Mouse (Mus musculus): Measurements from ENCODE around the gene Ppia. TPM values are rescaled to one million over a fixed set of nuclear protein-coding genes. Genes with fewer than 3 reads are reported as not detected.

The Ppia gene
- polyA plus RNA-seq, 1 experiment from 2014 or later, result 4,786 TPM

DNA sequence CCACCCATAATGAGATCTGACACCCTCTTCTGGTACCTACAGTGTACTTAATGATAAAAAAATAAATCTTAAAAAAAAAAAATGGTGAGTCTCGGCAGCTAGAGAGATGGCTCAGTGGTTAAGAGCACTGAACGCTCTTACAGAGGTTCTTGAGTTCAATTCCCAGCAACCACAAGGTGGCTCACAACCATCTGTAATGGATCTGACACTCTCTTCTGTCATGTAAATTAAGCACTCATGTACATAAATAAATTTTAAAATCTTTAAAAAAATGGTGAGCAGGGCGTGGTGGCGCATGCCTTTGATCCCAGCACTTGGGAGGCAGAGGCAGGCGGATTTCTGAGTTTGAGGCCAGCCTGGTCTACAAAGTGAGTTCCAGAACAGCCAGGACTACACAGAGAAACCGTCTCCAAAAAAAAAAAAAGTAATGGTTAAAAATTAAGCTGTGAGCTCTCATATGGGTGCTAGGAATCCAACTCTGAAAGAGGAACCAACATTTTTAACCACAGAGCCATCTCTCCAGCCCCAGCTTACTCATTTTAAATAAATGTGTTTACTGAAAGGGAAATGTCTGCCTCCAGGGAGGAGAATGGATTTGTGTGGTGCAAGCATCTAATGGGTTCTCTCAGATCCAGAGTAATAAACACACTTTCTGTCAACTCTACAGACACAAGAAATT lies 48.1 kb downstream of the Ppia start:
- no peaks in the 10 kb centered on the region; the same call in none of the 2 replicates for H3K36me3 ChIP-seq (ENCODE audit: control insufficient read depth, insufficient read depth, low read length)
- H3K27me3 ChIP-seq (ENCODE audit: control insufficient read depth, insufficient read depth, low read length), result no peaks in the 10 kb centered on the region
- no peak for TF ChIP-seq CTCF (IDR thresholded peaks at IDR 0.05; ENCODE audit: low read depth)
- no peak for TF ChIP-seq EP300 (optimal IDR thresholded peaks at IDR 0.05)
- no peak overlapping the region for H3K9ac ChIP-seq (ENCODE audit: low read length)
- no peaks in the 10 kb centered on the region for H3K4me1 ChIP-seq (replicated peaks; ENCODE audit: control insufficient read depth, insufficient read depth)
- WGBS, result 85% methylated on average over 6 of the region's 6 CpGs
- ATAC-seq (ENCODE audit: low FRiP score, low TSS enrichment) (no peak), DNase-seq (ENCODE audit: low spot score) (no peak)
- no peaks in the 10 kb centered on the region for H3K9me3 ChIP-seq (ENCODE audit: control insufficient read depth, low read length)
- no peak overlapping the region for H3K27ac ChIP-seq (replicated peaks)
- no peak overlapping the region for H3K4me2 ChIP-seq (replicated peaks; ENCODE audit: low read depth)
- no peak overlapping the region for H3K4me3 ChIP-seq (ENCODE audit: low read depth, low read length)

DNA sequence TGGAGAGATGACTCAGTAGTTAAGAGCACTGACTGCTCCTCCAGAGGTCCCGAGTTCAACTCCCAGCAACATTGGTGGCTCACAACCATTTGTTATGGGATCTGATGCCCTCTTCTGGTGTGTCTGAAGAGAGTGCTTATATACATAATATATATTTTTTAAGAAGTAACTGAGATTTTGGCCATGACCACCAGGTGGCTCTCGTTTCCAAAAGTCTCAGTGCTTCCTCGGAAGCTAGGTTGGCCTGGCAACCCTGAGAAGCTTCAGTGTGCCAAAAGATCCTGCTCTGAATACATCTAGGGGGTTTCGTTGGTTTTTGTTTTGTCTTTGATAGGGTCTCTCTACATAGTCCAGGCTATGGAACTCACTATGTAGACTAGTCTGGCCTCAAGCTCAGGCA lies 49.9 kb downstream of the Ppia start:
- H3K27me3 ChIP-seq (ENCODE audit: control insufficient read depth, insufficient read depth, low read length), result no peaks in the 10 kb centered on the region
- 26% methylated on average over 4 of the region's 4 CpGs for WGBS
- H3K9ac ChIP-seq (ENCODE audit: low read length), result no peak overlapping the region
- no peak overlapping the region for H3K27ac ChIP-seq (replicated peaks)
- DNase-seq (ENCODE audit: low spot score), result peak; percentile 77
- ATAC-seq (ENCODE audit: low FRiP score, low TSS enrichment), result peak; percentile 68
- H3K36me3 ChIP-seq (ENCODE audit: control insufficient read depth, insufficient read depth, low read length), result no peaks in the 10 kb centered on the region; the same call in none of the 2 replicates
- H3K9me3 ChIP-seq (ENCODE audit: control insufficient read depth, low read length), result no peaks in the 10 kb centered on the region
- no peak overlapping the region for H3K4me3 ChIP-seq (ENCODE audit: low read depth, low read length)
- TF ChIP-seq CTCF (IDR thresholded peaks at IDR 0.05; ENCODE audit: low read depth) (peak; percentile 78), EP300 (optimal IDR thresholded peaks at IDR 0.05) (no peak)
- no peaks in the 10 kb centered on the region for H3K4me1 ChIP-seq (replicated peaks; ENCODE audit: control insufficient read depth, insufficient read depth)
- no peak overlapping the region for H3K4me2 ChIP-seq (replicated peaks; ENCODE audit: low read depth)

DNA sequence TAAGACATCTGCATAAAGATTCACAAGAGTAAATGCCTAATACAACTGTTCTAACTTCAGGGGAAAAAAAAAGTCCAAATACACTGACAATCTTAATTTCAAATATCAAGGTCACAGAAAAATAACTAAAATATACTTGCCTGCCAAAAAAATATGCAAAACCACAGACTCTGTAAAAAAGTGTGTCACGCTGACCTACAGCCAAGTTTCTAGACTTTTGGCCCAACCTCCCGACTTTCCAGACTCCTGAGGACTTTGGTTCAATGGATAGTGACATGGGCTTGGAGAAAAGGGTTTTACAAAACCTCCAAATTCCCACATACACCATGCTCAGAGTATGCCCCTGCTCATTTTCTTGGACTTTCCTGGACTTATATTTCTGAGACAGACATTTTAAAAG lies 53.3 kb downstream of the Ppia start:
- no peaks in the 10 kb centered on the region for H3K27me3 ChIP-seq (ENCODE audit: control insufficient read depth, insufficient read depth, low read length)
- ATAC-seq (ENCODE audit: low FRiP score, low TSS enrichment) (no peak), DNase-seq (ENCODE audit: low spot score) (no peak)
- H3K9me3 ChIP-seq (ENCODE audit: control insufficient read depth, low read length), result no peaks in the 10 kb centered on the region
- H3K4me1 ChIP-seq (replicated peaks; ENCODE audit: control insufficient read depth, insufficient read depth), result peaks cover 5% of the 10 kb centered on the region; the same call in 1 of the 2 replicates
- H3K4me3 ChIP-seq (ENCODE audit: low read depth, low read length), result no peak overlapping the region
- no peaks in the 10 kb centered on the region; the same call in none of the 2 replicates for H3K36me3 ChIP-seq (ENCODE audit: control insufficient read depth, insufficient read depth, low read length)
- WGBS, result 66% methylated on average over 2 of the region's 2 CpGs
- no peak for TF ChIP-seq EP300 (optimal IDR thresholded peaks at IDR 0.05)
- TF ChIP-seq CTCF (IDR thresholded peaks at IDR 0.05; ENCODE audit: low read depth), result no peak
- no peak overlapping the region for H3K27ac ChIP-seq (replicated peaks)
- H3K9ac ChIP-seq (ENCODE audit: low read length), result no peak overlapping the region
- H3K4me2 ChIP-seq (replicated peaks; ENCODE audit: low read depth), result no peak overlapping the region

Small RNAs within 50 kb of the gene (microRNA-seq; reads per million reads assigned to microRNA genes)
- gene Mir7651, result not detected

Other genes with a start within 250 kb of the Ppia start
- 0.27 and 0.33 TPM in 2 replicates for gene A730071L15Rik, start 215.4 kb upstream of the Ppia start, polyA plus RNA-seq (2015; fragmentation: Nextera tagmentation; extraction: Ambion mirVana)
- gene Nudcd3, start 215.0 kb upstream of the Ppia start, polyA plus RNA-seq (2015; fragmentation: Nextera tagmentation; extraction: Ambion mirVana), result 22.1 and 23.3 TPM in 2 replicates
- gene Npc1l1, start 185.3 kb upstream of the Ppia start, polyA plus RNA-seq (2015; fragmentation: Nextera tagmentation; extraction: Ambion mirVana), result 1.5 TPM in 2 replicates
- 50.3 and 54.7 TPM in 2 replicates for gene Ddx56, start 147.7 kb upstream of the Ppia start, polyA plus RNA-seq (2015; fragmentation: Nextera tagmentation; extraction: Ambion mirVana)
- 99.1 and 99.8 TPM in 2 replicates for gene Tmed4, start 140.6 kb upstream of the Ppia start, polyA plus RNA-seq (2015; fragmentation: Nextera tagmentation; extraction: Ambion mirVana)
- 82.3 and 99.8 TPM in 2 replicates for gene Ogdh, start 123.8 kb upstream of the Ppia start, polyA plus RNA-seq (2015; fragmentation: Nextera tagmentation; extraction: Ambion mirVana)
- gene Zmiz2, start 26.4 kb upstream of the Ppia start, polyA plus RNA-seq (2015; fragmentation: Nextera tagmentation; extraction: Ambion mirVana), result 7.1 and 8.7 TPM in 2 replicates
- 187 and 198 TPM in 2 replicates for gene H2afv, start 29.0 kb downstream of the Ppia start, polyA plus RNA-seq (2015; fragmentation: Nextera tagmentation; extraction: Ambion mirVana)
- 17.5 and 19.6 TPM in 2 replicates for gene Purb, start 60.5 kb downstream of the Ppia start, polyA plus RNA-seq (2015; fragmentation: Nextera tagmentation; extraction: Ambion mirVana)
- gene Myo1g, start 105.5 kb downstream of the Ppia start, polyA plus RNA-seq (2015; fragmentation: Nextera tagmentation; extraction: Ambion mirVana), result 0.77 and 0.85 TPM in 2 replicates
- 45.7 and 45.9 TPM in 2 replicates for gene Ccm2, start 131.4 kb downstream of the Ppia start, polyA plus RNA-seq (2015; fragmentation: Nextera tagmentation; extraction: Ambion mirVana)
- 7.3 and 7.4 TPM in 2 replicates for gene Nacad, start 190.6 kb downstream of the Ppia start, polyA plus RNA-seq (2015; fragmentation: Nextera tagmentation; extraction: Ambion mirVana)
- gene Tbrg4, start 210.6 kb downstream of the Ppia start, polyA plus RNA-seq (2015; fragmentation: Nextera tagmentation; extraction: Ambion mirVana), result 29.3 and 31.2 TPM in 2 replicates
- gene Wap, start 223.2 kb downstream of the Ppia start, polyA plus RNA-seq (2015; fragmentation: Nextera tagmentation; extraction: Ambion mirVana), result 2.6 and 5.3 TPM in 2 replicates
- gene Ramp3, start 243.1 kb downstream of the Ppia start, polyA plus RNA-seq (2015; fragmentation: Nextera tagmentation; extraction: Ambion mirVana), result 11.6 and 12.8 TPM in 2 replicates